Mouse (Mus musculus) cerebellum, postnatal 14 days (tissue): ENCODE results near the gene Mmp25.
"Not testable (repeated sequence)": the region's sequence is repeated elsewhere in the genome, so short reads cannot be mapped to it uniquely, and the experiment has no call there.

Source experiments
- DNase-seq, 2 experiments: peaks; one replicate each; pipeline ENCODE4 v3.0.0; 2021; ENCODE audit warnings: mixed read lengths in 2 of 2

Gene Mmp25

DNA sequence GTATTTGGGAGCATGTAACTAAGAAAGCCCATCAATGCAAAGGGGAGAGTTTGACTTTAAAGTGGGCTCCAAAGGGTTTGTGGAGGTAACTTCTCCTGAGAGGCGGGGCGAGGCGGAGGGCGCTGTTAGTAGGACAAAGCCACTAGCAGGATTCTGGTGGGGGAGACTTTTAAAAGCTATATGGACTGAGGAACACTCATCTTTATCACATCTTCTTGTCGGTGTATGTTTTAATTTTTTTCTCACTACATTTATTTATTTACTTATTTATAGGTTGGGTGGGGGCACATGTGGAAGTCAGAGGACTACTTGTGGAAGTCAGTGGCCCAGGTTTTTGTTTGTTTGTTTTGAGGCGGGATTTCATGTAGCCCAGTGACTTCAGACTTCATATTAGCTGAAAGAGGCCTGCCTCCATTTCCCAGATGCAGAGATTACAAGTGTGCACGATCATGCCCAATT, 45.4 kb downstream of the Mmp25 start:
- no peak for DNase-seq

DNA sequence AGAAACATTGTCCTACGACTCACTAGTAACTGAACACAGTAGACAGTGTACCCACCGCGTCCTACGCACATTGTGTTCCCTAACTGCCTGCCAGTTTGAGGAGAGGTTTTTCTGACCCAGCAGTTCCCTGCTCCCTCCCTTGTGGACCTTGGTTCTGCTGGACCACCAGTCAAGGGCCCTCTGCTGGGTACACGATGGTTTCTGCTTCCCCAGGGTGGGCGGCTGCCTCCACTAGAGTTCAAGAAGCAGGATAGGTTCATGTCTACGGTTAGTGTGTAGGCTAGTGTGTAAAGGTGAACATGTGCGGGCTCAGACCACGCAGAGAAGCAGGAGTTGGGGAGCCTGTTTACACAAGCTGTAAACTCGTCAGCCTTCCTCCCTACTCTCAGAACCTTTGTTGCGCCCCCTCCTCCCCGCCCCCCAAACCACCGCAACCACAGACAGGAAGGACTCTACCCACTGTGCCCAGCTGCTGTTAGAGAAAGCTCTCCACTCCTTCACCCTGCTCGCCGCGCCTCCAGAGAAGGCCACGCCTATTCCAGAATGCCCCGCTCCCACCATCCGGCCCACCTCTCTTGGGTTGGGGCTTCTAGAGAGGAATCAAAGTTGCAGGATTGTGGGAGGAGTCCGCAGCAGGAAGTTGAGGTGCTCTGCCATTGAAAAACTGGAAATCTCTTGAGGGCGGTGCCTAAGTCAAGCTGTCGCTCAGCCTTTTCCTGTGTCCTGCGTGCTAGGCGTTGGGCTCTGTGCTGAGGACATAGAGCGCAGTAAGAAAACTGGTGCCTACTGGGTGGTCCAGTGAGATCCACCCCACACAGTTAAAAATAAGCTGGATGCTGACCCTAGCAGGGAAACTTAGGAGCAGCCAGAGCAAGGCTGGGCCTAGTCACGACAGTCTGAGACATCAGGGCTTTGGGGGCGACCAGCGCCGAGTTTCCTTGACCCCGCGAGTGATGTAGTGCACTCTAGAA, 46.2 kb downstream of the Mmp25 start, which contains the start of gene Zfp13:
TSS of gene Zfp13 (minus strand) at position 906 of the 971 bp plus-strand sequence.
- peak; percentile 59 to 64 for DNase-seq

DNA sequence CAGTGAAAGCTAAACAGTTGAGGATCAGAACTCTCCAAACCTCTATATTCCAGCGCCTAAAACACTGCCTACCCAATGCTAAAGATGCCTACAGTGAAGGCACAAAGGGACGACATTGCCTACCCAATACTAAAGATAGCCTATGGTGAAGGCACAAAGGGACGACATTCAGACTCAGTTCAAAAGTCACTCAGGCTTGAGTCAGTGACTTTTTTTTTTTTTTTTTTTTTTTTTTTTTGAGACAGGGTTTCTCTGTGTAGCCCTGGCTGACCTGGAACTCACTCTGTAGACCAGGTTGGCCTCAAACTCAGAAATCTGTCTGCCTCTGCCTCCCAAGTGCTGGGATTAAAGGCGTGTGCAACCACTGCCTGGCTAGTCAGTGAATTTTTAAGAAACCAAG, 49.9 kb downstream of the Mmp25 start:
- DNase-seq, result not testable (repeated sequence)

DNA sequence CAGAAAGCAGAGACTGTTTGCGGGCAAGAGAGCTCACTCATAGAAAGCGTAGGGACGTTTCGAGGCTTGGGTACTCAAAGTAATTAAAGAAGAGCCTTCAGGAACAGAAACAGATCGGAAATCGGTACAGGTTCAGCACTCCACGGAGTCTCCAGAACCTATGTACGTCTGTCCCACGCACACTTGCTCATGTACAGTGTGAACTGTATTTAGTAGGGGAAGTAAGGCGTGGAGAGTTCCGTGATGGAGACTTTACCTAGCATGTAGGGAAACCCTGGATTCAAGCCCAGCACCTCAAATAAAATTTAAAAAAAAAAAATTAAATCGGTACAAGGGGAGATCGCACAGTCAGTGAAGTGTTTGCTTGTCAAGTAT, 52.2 kb downstream of the Mmp25 start:
- DNase-seq, result no peak

DNA sequence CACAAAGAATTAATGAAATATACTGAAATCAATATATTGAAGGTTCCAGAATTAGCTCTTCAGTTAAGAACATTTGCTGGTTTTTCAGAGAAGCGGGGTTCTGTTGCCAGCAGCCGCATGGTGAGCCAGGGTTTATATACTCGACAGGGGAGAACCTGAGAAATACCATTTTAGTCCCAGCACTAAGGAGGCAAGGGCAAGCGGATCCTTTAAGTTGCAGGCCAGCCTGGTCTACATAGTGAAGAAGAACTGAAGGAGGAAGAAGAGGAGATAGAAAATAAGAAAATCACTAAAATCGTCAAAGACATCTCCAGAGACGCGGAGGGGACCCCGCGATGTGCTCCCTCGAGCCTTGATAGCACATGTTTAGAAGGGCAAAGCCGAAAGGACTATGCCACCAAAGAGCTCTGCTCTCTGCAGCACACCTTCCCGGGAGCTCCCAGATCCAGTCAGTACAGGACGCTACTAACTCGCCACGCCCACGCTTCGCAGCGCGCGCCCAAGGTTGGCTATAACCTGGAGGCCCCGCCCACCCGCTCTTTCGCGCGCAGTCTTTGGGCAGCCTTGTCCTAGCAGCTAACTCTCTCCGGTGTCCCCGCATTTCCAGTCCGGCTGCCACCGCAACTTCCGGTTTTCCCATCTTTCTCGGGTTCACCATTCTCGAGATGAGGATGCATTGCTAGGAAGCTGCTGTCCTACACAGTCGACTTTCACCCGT, 52.7 kb downstream of the Mmp25 start:
- peak; percentile 99 for DNase-seq

DNA sequence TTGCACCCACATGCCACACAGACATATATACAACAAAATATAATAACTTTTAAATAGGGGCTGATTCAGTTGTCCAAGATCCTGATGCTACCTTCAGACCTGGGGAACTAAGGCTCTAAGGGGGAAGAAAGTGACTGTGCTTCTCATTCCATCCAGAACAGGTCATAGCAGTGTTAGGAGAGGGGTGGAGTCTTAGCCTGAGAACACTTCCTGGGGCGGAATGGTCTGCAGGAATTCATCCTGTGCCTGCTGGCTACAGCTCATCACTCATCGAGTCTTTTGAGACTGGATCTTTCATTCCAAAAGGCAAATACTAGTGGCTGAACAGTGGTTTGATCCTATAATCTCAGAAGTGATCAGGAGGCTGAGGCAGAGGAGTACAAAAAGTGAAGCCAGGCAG, 57.8 kb downstream of the Mmp25 start:
- no peak for DNase-seq

DNA sequence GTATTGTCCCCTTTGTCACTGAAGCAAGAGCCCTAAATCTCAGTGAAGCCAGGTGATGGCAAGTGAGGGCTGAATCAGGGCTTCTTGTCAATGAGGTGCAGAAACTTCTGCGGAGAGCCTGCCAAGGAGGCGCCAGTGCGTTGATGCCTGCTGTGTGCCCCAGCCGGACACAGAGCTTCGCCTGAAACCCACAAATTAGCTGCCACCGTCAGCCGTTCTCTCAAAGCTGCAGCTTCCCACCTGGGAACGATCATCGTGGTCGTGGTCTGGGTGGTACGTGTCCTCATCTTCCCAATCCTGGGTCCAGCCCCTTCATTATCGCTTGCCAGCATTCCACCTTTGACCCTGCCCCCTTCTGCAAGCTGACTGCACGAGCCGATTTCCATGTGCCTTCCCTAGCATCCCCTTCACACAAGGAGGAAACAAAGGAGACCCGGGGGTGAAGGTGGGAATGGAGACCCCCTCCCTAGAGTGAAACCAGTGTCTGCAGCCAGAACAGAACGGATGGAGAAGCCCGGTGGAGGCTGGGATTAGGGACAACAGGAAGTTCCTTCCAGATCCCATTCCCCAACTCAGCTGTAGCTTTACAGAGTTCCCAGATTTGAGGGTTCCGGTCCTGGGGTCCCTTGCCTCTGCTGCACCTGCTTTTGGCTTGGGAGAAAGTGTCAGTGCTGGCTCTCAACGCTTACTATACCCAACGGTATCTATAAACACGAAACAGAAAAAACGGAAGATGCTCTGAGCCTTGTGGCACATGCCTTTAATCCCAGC, 59.2 kb downstream of the Mmp25 start:
- DNase-seq, result peak; percentile 85 to 86

DNA sequence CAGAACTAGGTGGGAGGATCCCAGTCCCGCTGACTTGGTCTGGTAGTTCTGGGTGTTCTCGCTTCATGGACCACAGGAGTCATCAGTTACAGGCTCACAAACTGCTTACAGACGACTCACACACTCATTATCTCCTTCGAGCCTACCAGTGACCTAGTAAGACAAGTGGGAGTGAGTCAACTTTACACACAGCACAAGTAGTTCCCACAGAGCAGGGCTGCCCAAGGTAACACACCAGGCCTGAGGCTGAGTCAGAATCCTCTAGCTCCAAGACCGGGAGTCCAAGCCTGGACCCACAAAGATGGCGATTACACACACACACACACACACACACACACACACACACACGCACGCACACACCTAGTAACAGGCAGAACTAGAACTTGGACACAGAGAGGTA, 60.3 kb downstream of the Mmp25 start:
- DNase-seq, result no peak
